Mouse (Mus musculus): ENCODE results near the gene Pdia5.

Gene Pdia5

GRCm38 (mm10) chr16:35515977-35516612 lies 25.4 kb upstream of the Pdia5 start:
- no peaks in the 10 kb centered on the region for H3K9me3 ChIP-seq (ENCODE audit: low read length)
- TF ChIP-seq NANOG (IDR thresholded peaks at IDR 0.05; ENCODE audit: borderline replicate concordance, low read length) (no peak), POU5F1 (IDR thresholded peaks at IDR 0.05; ENCODE audit: borderline replicate concordance, low read length) (no peak), CTCF (conservative IDR thresholded peaks at IDR 0.05; ENCODE audit: low read length) (no peak)
- H3K4me1 ChIP-seq (replicated peaks; ENCODE audit: low read depth, low read length), result peaks cover 5% of the 10 kb centered on the region; the same call in 1 of the 2 replicates
- H3K4me3 ChIP-seq (replicated peaks; ENCODE audit: low read length), result no peak overlapping the region
- H3K27me3 ChIP-seq (ENCODE audit: insufficient read depth, low read length), result peaks cover 39% of the 10 kb centered on the region
- no peaks in the 10 kb centered on the region for H3K36me3 ChIP-seq (ENCODE audit: insufficient read depth, low read length)

DNA sequence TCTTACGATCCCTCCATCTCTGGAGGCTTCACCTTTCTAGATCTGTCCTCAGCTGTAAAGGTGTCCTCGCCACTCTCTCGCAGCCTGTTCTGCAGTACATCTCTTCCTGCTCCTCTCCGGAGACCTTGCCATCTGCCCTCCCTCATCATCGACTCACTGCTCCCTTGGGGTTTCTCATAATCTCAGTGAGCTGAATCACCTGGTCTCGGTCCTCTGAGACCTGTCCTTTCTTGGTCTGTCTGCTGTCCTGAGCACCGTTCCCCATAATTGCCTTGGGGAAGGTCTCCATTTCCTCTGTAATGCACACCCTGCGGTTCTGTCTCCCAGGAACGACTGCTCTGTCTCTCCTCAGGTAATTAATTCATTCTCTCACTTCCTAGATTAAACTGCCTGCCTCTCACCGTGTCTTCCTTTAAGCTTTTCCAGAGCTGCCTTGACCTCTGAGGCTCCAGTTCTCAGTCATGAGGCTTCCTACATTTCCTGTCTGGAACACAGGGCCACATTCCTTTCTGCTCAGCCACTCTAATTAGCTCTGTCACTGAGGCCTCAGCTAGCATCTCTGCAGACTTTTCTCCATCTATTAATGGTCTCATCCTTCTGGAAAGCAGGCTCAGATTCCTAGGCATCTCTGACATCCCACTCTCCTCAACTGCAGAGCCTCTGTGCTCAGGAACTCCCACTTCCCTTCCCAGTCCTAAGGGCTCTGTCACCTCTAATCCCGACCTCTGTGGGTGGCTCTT lies 18.8 kb upstream of the Pdia5 start:
- no peaks in the 10 kb centered on the region for H3K9me3 ChIP-seq (ENCODE audit: low read length)
- no peaks in the 10 kb centered on the region for H3K36me3 ChIP-seq (ENCODE audit: insufficient read depth, low read length)
- no peak overlapping the region for H3K4me3 ChIP-seq (replicated peaks; ENCODE audit: low read length)
- H3K27me3 ChIP-seq (ENCODE audit: insufficient read depth, low read length), result peaks cover 28% of the 10 kb centered on the region
- no peaks in the 10 kb centered on the region for H3K4me1 ChIP-seq (replicated peaks; ENCODE audit: low read depth, low read length)
- TF ChIP-seq POU5F1 (IDR thresholded peaks at IDR 0.05; ENCODE audit: borderline replicate concordance, low read length), result no peak

GRCm38 (mm10) chr16:35508581-35508980 lies 17.9 kb upstream of the Pdia5 start:
- H3K4me1 ChIP-seq (replicated peaks; ENCODE audit: low read depth, low read length), result no peaks in the 10 kb centered on the region
- no peak for TF ChIP-seq POU5F1 (IDR thresholded peaks at IDR 0.05; ENCODE audit: borderline replicate concordance, low read length)
- TF ChIP-seq CTCF (conservative IDR thresholded peaks at IDR 0.05; ENCODE audit: low read length), result no peak
- TF ChIP-seq NANOG (IDR thresholded peaks at IDR 0.05; ENCODE audit: borderline replicate concordance, low read length), result no peak
- no peak overlapping the region for H3K4me3 ChIP-seq (replicated peaks; ENCODE audit: low read length)
- no peaks in the 10 kb centered on the region for H3K36me3 ChIP-seq (ENCODE audit: insufficient read depth, low read length)
- H3K27me3 ChIP-seq (ENCODE audit: insufficient read depth, low read length), result peaks cover 23% of the 10 kb centered on the region
- H3K9me3 ChIP-seq (ENCODE audit: low read length), result no peaks in the 10 kb centered on the region

- Histone ChIP-seq H3K9me3 (ENCODE audit: low read length) (no peaks in the 10 kb centered on the region), H3K4me3 (replicated peaks; ENCODE audit: low read length) (no peak overlapping the region)
- TF ChIP-seq POU5F1 (IDR thresholded peaks at IDR 0.05; ENCODE audit: borderline replicate concordance, low read length), result no peak
- TF ChIP-seq CTCF (conservative IDR thresholded peaks at IDR 0.05; ENCODE audit: low read length), result no peak
- no peak for TF ChIP-seq NANOG (IDR thresholded peaks at IDR 0.05; ENCODE audit: borderline replicate concordance, low read length)
Observed at GRCm38 (mm10) chr16:35505786-35506185, 15.1 kb upstream of the Pdia5 start.

GRCm38 (mm10) chr16:35504266-35504665 lies 13.6 kb upstream of the Pdia5 start:
- Histone ChIP-seq H3K27me3 (ENCODE audit: insufficient read depth, low read length) (peaks cover 10% of the 10 kb centered on the region), H3K9me3 (ENCODE audit: low read length) (peaks cover 4% of the 10 kb centered on the region), H3K4me3 (replicated peaks; ENCODE audit: low read length) (no peak overlapping the region), H3K36me3 (ENCODE audit: insufficient read depth, low read length) (no peaks in the 10 kb centered on the region), H3K4me1 (replicated peaks; ENCODE audit: low read depth, low read length) (peaks cover 6% of the 10 kb centered on the region; the same call in 1 of the 2 replicates)
- TF ChIP-seq NANOG (IDR thresholded peaks at IDR 0.05; ENCODE audit: borderline replicate concordance, low read length) (no peak), POU5F1 (IDR thresholded peaks at IDR 0.05; ENCODE audit: borderline replicate concordance, low read length) (no peak), CTCF (conservative IDR thresholded peaks at IDR 0.05; ENCODE audit: low read length) (no peak)

More at GRCm38 (mm10) chr16:35505786-35506185, 15.1 kb upstream of the Pdia5 start:
- peaks cover 19% of the 10 kb centered on the region for H3K27me3 ChIP-seq (ENCODE audit: insufficient read depth, low read length)
- H3K4me1 ChIP-seq (replicated peaks; ENCODE audit: low read depth, low read length), result peaks cover 6% of the 10 kb centered on the region; the same call in 1 of the 2 replicates
- no peaks in the 10 kb centered on the region for H3K36me3 ChIP-seq (ENCODE audit: insufficient read depth, low read length)

DNA sequence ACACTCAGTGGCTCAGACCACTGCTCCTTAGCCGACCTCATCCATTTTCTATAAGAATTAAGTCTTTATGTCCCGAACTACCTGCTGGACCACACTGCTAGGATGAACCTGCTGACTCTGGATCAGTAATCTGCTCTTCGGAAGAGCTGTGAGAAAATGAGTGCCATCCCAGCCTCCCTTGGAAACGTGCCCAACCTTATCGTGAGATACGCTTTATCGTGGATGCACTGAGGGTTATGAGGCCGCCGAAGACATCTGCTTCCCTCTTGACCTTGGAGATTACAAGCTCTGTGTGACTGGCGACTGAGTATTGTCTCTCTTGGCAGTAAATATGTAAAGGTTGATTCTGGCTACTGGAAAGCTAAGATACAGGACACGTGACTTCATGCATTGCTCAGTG lies 11.8 kb upstream of the Pdia5 start:
- H3K36me3 ChIP-seq (ENCODE audit: insufficient read depth, low read length), result no peaks in the 10 kb centered on the region
- peaks cover 4% of the 10 kb centered on the region for H3K9me3 ChIP-seq (ENCODE audit: low read length)
- H3K4me1 ChIP-seq (replicated peaks; ENCODE audit: low read depth, low read length), result peaks cover 6% of the 10 kb centered on the region; the same call in 1 of the 2 replicates
- TF ChIP-seq POU5F1 (IDR thresholded peaks at IDR 0.05; ENCODE audit: borderline replicate concordance, low read length), result no peak
- no peak for TF ChIP-seq CTCF (conservative IDR thresholded peaks at IDR 0.05; ENCODE audit: low read length)
- no peak for TF ChIP-seq NANOG (IDR thresholded peaks at IDR 0.05; ENCODE audit: borderline replicate concordance, low read length)
- peaks cover 8% of the 10 kb centered on the region; the same call in 1 of the 2 replicates for H3K27me3 ChIP-seq (ENCODE audit: insufficient read depth, low read length)
- H3K4me3 ChIP-seq (replicated peaks; ENCODE audit: low read length), result no peak overlapping the region

GRCm38 (mm10) chr16:35501106-35501760 lies 10.6 kb upstream of the Pdia5 start:
- Histone ChIP-seq H3K36me3 (ENCODE audit: insufficient read depth, low read length) (no peaks in the 10 kb centered on the region), H3K4me3 (replicated peaks; ENCODE audit: low read length) (no peak overlapping the region), H3K9me3 (ENCODE audit: low read length) (peaks cover 4% of the 10 kb centered on the region), H3K4me1 (replicated peaks; ENCODE audit: low read depth, low read length) (peaks cover 6% of the 10 kb centered on the region; the same call in 1 of the 2 replicates), H3K27me3 (ENCODE audit: insufficient read depth, low read length) (peaks cover 13% of the 10 kb centered on the region)
- TF ChIP-seq NANOG (IDR thresholded peaks at IDR 0.05; ENCODE audit: borderline replicate concordance, low read length) (peak; percentile 22; the same call in 1 of the 2 replicates), CTCF (conservative IDR thresholded peaks at IDR 0.05; ENCODE audit: low read length) (no peak)

- H3K4me1 ChIP-seq (replicated peaks; ENCODE audit: low read depth, low read length), result peaks cover 6% of the 10 kb centered on the region; the same call in 1 of the 2 replicates
- H3K27me3 ChIP-seq (ENCODE audit: insufficient read depth, low read length), result peaks cover 13% of the 10 kb centered on the region
- TF ChIP-seq POU5F1 (IDR thresholded peaks at IDR 0.05; ENCODE audit: borderline replicate concordance, low read length), result no peak
- TF ChIP-seq CTCF (conservative IDR thresholded peaks at IDR 0.05; ENCODE audit: low read length), result peak; percentile 52
- TF ChIP-seq NANOG (IDR thresholded peaks at IDR 0.05; ENCODE audit: borderline replicate concordance, low read length), result no peak
- H3K36me3 ChIP-seq (ENCODE audit: insufficient read depth, low read length), result no peaks in the 10 kb centered on the region
- H3K4me3 ChIP-seq (replicated peaks; ENCODE audit: low read length), result no peak overlapping the region
- peaks cover 4% of the 10 kb centered on the region for H3K9me3 ChIP-seq (ENCODE audit: low read length)
Observed at GRCm38 (mm10) chr16:35500342-35500741, 9.7 kb upstream of the Pdia5 start.

All from E14TG2a.4 (cell line).